Mouse (Mus musculus): ENCODE measurements around the gene Sf1.

- TF ChIP-seq CTCF (IDR thresholded peaks at IDR 0.05; ENCODE audit: low read depth, low read length) (no peak), POLR2A (IDR thresholded peaks at IDR 0.05; ENCODE audit: borderline replicate concordance, low read depth, low read length) (no peak)
Observed at GRCm38 (mm10) chr19:6418984-6419692, 55.6 kb downstream of the Sf1 start.

All from bone marrow macrophage, adult 2 months (primary cell).